Mouse (Mus musculus) liver, postnatal 0 days (tissue): Measurements from ENCODE around the gene Wfdc8. TPM values are rescaled to one million over a fixed set of nuclear protein-coding genes. Genes with fewer than 3 reads are reported as not detected.

Experiments used
- ATAC-seq: fragments of 200-750 bp; cut with Nextera tagmentation; 2 replicates; pipeline ENCODE4 v1.8.0; 2017; ENCODE audit warnings: mild to moderate bottlenecking, moderate library complexity
- DNase-seq: peaks from one replicate; pipeline ENCODE4 v3.0.0-alpha.2; 2016
- H3K27ac ChIP-seq: fragments of 300-500 bp; sonication (generic); 2 replicates; pipeline ENCODE4 v1.5.1; 2014; ENCODE audit warnings: antibody characterized with exemption, moderate library complexity, mild to moderate bottlenecking, low read depth
- H3K27me3 ChIP-seq: fragments of 300-500 bp; sonication (generic); 2 replicates; pipeline ENCODE4 v1.6.1; 2014; ENCODE audit warnings: low read length, control low read depth, mixed read lengths; ENCODE audit not compliant: insufficient read depth
- H3K36me3 ChIP-seq: fragments of 300-500 bp; sonication (generic); replicated peaks from 2 replicates; pipeline ENCODE4 v1.6.1; 2014; ENCODE audit warnings: mild to moderate bottlenecking, control low read depth, low read length, moderate library complexity, mixed read lengths; ENCODE audit not compliant: insufficient read depth
- H3K4me1 ChIP-seq: fragments of 300-500 bp; sonication (generic); 2 replicates; pipeline ENCODE4 v1.6.1; 2014; ENCODE audit warnings: antibody characterized with exemption, mild to moderate bottlenecking, control low read depth; ENCODE audit not compliant: insufficient read depth
- H3K4me2 ChIP-seq: fragments of 300-500 bp; sonication (generic); 2 replicates; pipeline ENCODE4 v1.6.1; 2014; ENCODE audit warnings: low read depth, mild to moderate bottlenecking, low read length, moderate library complexity, mixed read lengths
- H3K4me3 ChIP-seq: fragments of 300-500 bp; sonication (generic); 2 replicates; pipeline ENCODE4 v1.5.1; 2014; ENCODE audit warnings: low read depth, low read length
- H3K9ac ChIP-seq: fragments of 300-500 bp; sonication (generic); replicated peaks from 2 replicates; pipeline ENCODE4 v1.6.1; 2014; ENCODE audit warnings: mild to moderate bottlenecking, moderate library complexity
- H3K9me3 ChIP-seq: fragments of 300-500 bp; sonication (generic); 2 replicates; pipeline ENCODE4 v1.6.1; 2016; ENCODE audit warnings: mild to moderate bottlenecking, control low read depth, low read length, mixed read lengths
- CTCF ChIP-seq: sonication (generic); IDR thresholded peaks from 2 replicates; pipeline ENCODE4 v1.5.1; 2016; ENCODE audit warnings: antibody characterized with exemption, low read depth
- EP300 ChIP-seq: IDR thresholded peaks from 2 replicates; pipeline ENCODE4 v1.6.1; 2016; ENCODE audit warnings: antibody characterized with exemption, low read depth, mild to moderate bottlenecking
- WGBS: fragments of 180-500 bp; shearing (Covaris S2); extraction: QIAGEN DNeasy Blood & Tissue Kit; methylation state at CpG from one replicate; pipeline ENCODE4 v1.1.7; 2014; ENCODE audit not compliant: insufficient replicate concordance; 5-methylcytosine and 5-hydroxymethylcytosine counted together
- polyA plus RNA-seq: library from polyadenylated mRNA; unstranded; fragments of >200 nt; fragmentation: Nextera tagmentation; extraction: Ambion mirVana; gene quantifications from 2 replicates; pipeline ENCODE4 v1.2.1, GENCODE M21; 2015

Wfdc8 gene
- polyA plus RNA-seq, 1 experiment from 2014 or later: not detected

DNA sequence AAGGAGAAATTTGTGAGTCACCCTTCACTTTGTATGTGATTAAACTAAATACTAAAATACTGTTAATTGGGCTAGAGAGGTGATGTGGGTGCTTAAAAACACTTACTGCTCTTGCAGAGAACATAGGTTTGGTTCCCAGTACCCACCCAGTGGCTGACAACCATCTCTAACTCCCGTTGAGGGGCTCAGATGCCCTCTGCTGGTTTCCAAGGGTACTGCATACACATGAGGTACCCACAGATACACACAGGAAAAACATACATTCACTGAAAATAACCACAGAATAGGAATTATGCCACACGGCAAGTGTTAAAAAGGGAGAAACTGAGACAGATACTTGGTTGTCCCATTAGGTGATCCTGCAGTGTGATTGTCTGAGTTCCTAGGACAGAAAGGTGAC, 46.4 kb downstream of the Wfdc8 start:
- peaks cover 2% of the 10 kb centered on the region; the same call in 1 of the 2 replicates for H3K4me1 ChIP-seq
- no peak overlapping the region for H3K27ac ChIP-seq
- no peak for TF ChIP-seq EP300
- TF ChIP-seq CTCF: peak; percentile 57

DNA sequence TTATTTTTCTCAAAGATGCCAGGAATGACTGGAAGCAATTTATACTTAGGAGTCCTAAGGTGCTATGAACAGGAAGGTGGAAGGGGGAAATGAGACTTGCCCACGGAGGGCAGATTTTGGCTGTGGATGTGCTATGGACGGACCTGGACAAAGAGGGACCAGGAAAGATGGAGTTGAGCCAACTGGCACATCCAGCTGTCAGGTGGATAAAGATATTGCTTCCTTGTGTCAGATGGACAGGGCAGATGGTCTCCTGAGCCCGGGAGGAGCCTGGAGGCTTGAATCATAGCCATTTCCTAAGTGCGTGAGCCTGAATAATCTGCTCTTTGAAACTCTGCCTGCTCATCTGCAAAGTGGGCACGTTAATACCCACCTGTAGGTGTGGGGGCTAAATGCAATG, 49.1 kb downstream of the Wfdc8 start:
- TF ChIP-seq CTCF (no peak), EP300 (no peak)
- 65% methylated on average over 5 of the region's 5 CpGs for WGBS

More for the DNA sequence above, 46.4 kb downstream of the Wfdc8 start:
- Histone ChIP-seq H3K9me3 (no peaks in the 10 kb centered on the region), H3K9ac (no peak overlapping the region), H3K4me3 (no peak overlapping the region), H3K4me2 (no peak overlapping the region), H3K36me3 (no peaks in the 10 kb centered on the region), H3K27me3 (peaks cover 28% of the 10 kb centered on the region)
- WGBS: 77% methylated on average over 2 of the region's 2 CpGs
- ATAC-seq (no peak), DNase-seq (no peak)

DNA sequence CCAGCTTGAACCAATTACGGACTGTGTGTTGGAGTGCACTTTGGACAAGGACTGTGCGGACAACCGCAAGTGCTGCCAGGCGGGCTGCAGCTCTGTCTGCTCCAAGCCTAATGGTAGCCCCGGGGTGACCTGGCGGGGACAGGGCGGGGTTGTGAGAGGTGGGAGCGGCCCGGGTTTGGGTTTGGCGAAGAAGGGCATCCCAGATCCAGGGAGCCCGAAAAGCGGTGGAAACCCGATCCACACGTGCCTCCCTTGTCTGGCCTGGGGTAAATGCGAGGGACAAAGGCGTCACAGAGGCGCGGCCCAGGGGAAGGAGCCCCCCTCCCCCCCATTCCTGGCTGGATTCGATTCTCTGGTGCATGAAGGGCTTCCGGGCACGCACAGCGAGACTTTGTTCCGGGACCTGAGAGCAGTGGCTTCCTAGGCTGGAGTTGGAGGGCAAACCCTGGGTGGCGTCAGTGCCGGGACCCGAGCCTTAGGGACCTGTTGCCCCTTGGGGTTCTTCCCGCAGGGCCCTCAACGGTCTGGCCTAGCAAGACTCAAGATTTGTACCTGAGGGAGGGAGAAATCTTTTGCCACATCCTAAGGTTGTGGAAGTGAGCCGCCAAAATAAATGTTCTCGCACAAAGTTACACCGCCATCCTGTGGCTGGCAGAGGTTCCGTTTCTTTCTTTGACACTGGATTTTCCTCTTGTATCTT, 49.9 kb downstream of the Wfdc8 start:
- no peak overlapping the region for H3K27ac ChIP-seq
- peak overlapping the region; percentile 37 for H3K4me3 ChIP-seq
- peak; percentile 23 for DNase-seq
- no peaks in the 10 kb centered on the region for H3K9me3 ChIP-seq
- peaks cover 36% of the 10 kb centered on the region for H3K27me3 ChIP-seq
- WGBS: under 1% methylated on average over 32 of the region's 32 CpGs
- H3K4me1 ChIP-seq: peaks cover 2% of the 10 kb centered on the region; the same call in 1 of the 2 replicates
- no peaks in the 10 kb centered on the region for H3K36me3 ChIP-seq
- H3K4me2 ChIP-seq: peak overlapping the region; percentile 71
- TF ChIP-seq EP300: no peak
- peak; percentile 56 for TF ChIP-seq CTCF
- no peak overlapping the region for H3K9ac ChIP-seq
- peak; percentile 40; the same call in 1 of the 2 replicates for ATAC-seq

More for the DNA sequence above, 49.1 kb downstream of the Wfdc8 start:
- Histone ChIP-seq H3K4me2 (no peak overlapping the region), H3K4me3 (no peak overlapping the region), H3K27me3 (peaks cover 31% of the 10 kb centered on the region), H3K36me3 (no peaks in the 10 kb centered on the region), H3K4me1 (peaks cover 2% of the 10 kb centered on the region; the same call in 1 of the 2 replicates), H3K27ac (no peak overlapping the region), H3K9ac (no peak overlapping the region), H3K9me3 (no peaks in the 10 kb centered on the region)
- ATAC-seq (no peak), DNase-seq (no peak)

DNA sequence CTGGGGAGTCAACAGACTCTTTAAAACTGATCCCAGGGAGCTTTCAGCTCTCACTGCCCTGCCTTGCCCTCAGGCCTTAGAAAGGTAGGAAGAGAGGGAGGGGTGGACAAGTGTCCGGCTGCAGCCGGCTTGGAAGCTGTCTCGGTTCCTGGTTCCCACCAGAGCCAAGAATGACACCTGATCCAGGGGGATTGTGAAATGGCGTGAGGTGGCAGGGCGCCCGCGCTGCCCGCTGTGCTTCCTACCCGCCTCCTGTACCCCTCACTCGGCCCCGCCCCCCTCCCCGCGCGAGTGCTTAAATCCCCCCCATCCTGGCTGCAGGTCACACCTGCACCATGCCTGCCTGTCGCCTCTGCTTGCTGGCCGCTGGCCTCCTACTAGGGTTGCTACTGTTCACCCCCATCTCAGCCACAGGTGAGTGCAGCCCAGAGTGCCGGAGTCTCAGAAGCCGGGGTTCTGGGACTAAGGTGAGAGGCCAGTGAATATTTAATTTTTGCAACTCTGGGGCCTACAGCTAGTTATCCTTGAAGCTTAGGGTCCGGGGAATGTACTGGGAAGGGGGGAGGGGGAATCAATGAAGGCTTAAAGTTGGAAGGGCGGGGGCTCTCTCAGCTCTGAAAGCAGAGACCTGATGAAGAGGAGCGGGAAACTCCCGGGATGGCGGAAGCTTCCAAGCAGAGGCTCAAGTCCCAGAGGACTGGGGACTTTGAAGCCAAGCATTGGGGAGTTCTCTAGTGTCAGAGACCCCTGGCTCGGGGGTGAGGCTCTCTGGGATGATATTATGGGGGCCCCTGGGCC, 50.8 kb downstream of the Wfdc8 start, which contains the start of gene Wfdc2:
TSS of gene Wfdc2 (plus strand) at position 23 of the 798 bp plus-strand sequence.
- Histone ChIP-seq H3K4me1 (peaks cover 2% of the 10 kb centered on the region; the same call in 1 of the 2 replicates), H3K27ac (no peak within 1 kb of the TSS), H3K9ac (no peak within 1 kb of the TSS), H3K4me3 (peak within 1 kb of the TSS; percentile 37), H3K4me2 (peak within 1 kb of the TSS; percentile 71), H3K9me3 (no peaks in the 10 kb centered on the region), H3K27me3 (peaks cover 36% of the 10 kb centered on the region), H3K36me3 (no peaks in the 10 kb centered on the region)
- no peak for ATAC-seq
- DNase-seq: peak; percentile 39
- WGBS: 21% methylated on average over 23 of the region's 24 CpGs
- TF ChIP-seq CTCF (no peak), EP300 (no peak)

DNA sequence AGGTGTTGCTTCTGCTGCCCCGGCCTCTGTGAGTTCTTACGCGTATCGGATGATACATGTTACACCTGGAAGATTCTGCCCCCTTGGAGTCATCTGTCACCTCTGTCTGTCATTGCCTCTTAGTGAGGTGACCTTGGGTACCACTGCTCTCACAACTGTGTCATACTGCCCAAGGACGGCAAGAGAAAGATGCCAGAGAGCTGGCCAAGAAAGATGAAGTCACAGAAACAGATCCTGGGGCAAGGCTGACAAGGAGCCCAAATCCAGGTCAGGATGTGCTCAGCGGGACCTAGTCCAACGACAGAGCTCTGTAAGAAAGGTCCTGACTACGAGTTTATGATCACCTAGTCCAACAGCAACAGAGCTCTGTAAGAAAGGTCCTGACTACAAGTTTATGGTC, 53.3 kb downstream of the Wfdc8 start:
- no peak for ATAC-seq

DNA sequence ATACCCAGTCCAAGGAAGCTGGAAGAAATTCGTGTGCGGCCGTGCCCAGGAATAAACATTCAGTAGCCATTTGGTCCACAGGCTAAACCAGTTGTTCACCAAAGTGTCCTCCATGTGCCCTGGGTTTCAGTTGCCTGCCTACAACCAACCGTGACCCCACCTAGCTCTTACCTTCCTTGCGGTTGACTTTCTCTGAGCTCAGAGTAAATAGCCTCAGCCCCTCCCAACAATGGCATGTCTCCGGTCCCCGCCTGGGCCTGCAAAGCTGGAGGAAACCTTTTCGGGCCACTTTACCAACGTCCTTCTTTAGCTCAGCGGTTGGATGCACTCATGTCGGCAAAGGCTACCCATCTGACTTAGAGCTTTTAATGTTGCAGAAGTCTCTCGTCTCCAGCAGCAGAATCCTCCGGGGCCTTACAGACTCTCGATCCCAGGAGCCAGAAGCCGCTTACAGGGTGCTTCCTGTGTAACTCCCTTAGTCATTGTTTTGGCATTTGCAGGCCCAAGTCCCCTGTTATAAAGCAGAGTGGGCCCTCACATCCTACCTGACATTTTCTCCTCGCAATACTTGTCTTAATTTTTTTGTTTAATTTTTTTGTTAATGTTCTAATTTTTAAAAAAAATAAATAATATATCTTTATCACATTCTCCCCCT, 54.3 kb downstream of the Wfdc8 start:
- no peak overlapping the region for H3K4me2 ChIP-seq
- TF ChIP-seq EP300 (no peak), CTCF (no peak)
- WGBS: 18% methylated on average over 16 of the region's 16 CpGs
- H3K9ac ChIP-seq: no peak overlapping the region
- H3K9me3 ChIP-seq: no peaks in the 10 kb centered on the region
- no peak overlapping the region for H3K4me3 ChIP-seq
- no peak for ATAC-seq
- peaks cover 27% of the 10 kb centered on the region for H3K27me3 ChIP-seq
- no peak for DNase-seq
- peaks cover 2% of the 10 kb centered on the region; the same call in 1 of the 2 replicates for H3K4me1 ChIP-seq
- H3K36me3 ChIP-seq: no peaks in the 10 kb centered on the region
- no peak overlapping the region for H3K27ac ChIP-seq

More for the DNA sequence above, 53.3 kb downstream of the Wfdc8 start:
- Histone ChIP-seq H3K36me3 (no peaks in the 10 kb centered on the region), H3K4me1 (peaks cover 2% of the 10 kb centered on the region; the same call in 1 of the 2 replicates), H3K9me3 (no peaks in the 10 kb centered on the region), H3K9ac (no peak overlapping the region), H3K27me3 (peaks cover 36% of the 10 kb centered on the region), H3K27ac (no peak overlapping the region), H3K4me3 (no peak overlapping the region), H3K4me2 (no peak overlapping the region)
- no peak for DNase-seq
- TF ChIP-seq EP300: no peak
- no peak for TF ChIP-seq CTCF
- WGBS: 82% methylated on average over 8 of the region's 8 CpGs
